Mouse (Mus musculus): ENCODE measurements around the gene Mrpl1. TPM values are rescaled to one million over a fixed set of nuclear protein-coding genes. Genes with fewer than 3 reads are reported as not detected.

Mrpl1 gene
- polyA plus RNA-seq, 1 experiment from 2014 or later, result 15.1 TPM

DNA sequence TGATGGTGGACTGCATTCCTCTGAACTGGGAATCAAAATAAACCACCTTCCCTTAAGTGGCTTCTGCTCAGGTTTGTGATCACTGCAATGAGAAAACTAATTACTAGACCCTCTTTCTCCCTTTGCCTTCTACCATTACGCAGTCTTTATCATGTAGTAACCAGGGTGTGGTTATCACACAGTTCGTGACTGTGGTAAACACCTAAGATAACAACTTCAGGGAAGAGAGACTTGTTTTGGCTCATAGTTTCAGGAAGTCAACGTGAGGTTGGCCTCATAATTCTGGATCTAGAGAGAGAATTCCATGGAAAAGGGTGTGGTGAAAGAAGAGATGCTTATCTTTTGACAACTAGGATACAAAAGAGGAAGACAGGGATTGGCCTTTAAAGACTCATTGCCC, 9.0 kb upstream of the Mrpl1 start:
- Histone ChIP-seq H3K36me3 (replicated peaks; ENCODE audit: insufficient read depth, low read length) (no peaks in the 10 kb centered on the region), H3K4me1 (ENCODE audit: insufficient read depth) (peaks cover 15% of the 10 kb centered on the region), H3K27ac (ENCODE audit: low read depth) (no peak overlapping the region), H3K9me3 (ENCODE audit: low read length) (no peaks in the 10 kb centered on the region), H3K27me3 (ENCODE audit: insufficient read depth, low read length) (no peaks in the 10 kb centered on the region), H3K4me2 (ENCODE audit: low read depth, low read length) (no peak overlapping the region), H3K9ac (replicated peaks) (no peak overlapping the region), H3K4me3 (ENCODE audit: low read depth, low read length) (no peak overlapping the region)
- no peak for TF ChIP-seq EP300 (IDR thresholded peaks at IDR 0.05; ENCODE audit: low read depth)
- TF ChIP-seq CTCF (IDR thresholded peaks at IDR 0.05; ENCODE audit: low read depth), result no peak
- ATAC-seq (no peak), DNase-seq (no peak)
- WGBS (ENCODE audit: insufficient replicate concordance), result 52% methylated on average over 3 of the region's 3 CpGs

DNA sequence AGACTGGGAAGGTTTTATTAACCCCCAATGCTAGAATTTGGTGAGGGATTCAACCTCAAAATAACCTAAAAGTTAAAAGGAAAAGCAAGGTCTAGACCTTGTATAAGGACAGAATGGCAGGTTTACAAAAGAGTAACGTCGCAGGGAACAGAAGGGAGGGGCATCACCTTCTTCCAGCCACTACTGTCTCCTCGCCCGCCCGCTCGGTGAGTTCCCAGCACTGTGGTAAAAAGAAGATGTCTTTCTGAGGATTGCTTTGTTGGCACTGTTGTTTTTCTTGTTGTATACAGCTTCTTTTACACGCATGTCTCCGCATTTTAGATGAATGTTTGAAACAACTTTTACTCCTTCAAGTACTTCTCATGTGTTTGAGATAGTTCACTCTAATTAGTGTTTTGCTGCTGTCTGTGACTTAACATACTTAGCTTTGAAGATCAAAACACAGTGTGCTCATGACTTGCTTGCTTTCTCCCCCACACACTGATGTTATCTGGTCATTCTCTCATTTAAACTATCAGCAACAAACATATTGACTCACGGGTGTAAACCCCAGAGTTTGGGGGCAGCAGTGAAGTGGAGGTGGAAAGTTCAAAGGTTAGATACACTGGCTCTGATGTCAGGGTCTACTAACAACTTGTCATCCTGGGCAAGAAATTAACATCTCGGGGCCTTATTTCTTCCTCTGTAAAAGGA, 7.7 kb upstream of the Mrpl1 start:
- Histone ChIP-seq H3K4me3 (ENCODE audit: low read depth, low read length) (no peak overlapping the region), H3K27me3 (ENCODE audit: insufficient read depth, low read length) (no peaks in the 10 kb centered on the region), H3K9me3 (ENCODE audit: low read length) (no peaks in the 10 kb centered on the region), H3K27ac (ENCODE audit: low read depth) (no peak overlapping the region), H3K36me3 (replicated peaks; ENCODE audit: insufficient read depth, low read length) (no peaks in the 10 kb centered on the region), H3K4me1 (ENCODE audit: insufficient read depth) (peaks cover 23% of the 10 kb centered on the region), H3K9ac (replicated peaks) (no peak overlapping the region), H3K4me2 (ENCODE audit: low read depth, low read length) (no peak overlapping the region)
- TF ChIP-seq CTCF (IDR thresholded peaks at IDR 0.05; ENCODE audit: low read depth), result no peak
- TF ChIP-seq EP300 (IDR thresholded peaks at IDR 0.05; ENCODE audit: low read depth), result no peak
- peak; percentile 51; the same call in 1 of the 2 replicates for ATAC-seq
- DNase-seq, result no peak
- 57% methylated on average over 10 of the region's 10 CpGs for WGBS (ENCODE audit: insufficient replicate concordance)

DNA sequence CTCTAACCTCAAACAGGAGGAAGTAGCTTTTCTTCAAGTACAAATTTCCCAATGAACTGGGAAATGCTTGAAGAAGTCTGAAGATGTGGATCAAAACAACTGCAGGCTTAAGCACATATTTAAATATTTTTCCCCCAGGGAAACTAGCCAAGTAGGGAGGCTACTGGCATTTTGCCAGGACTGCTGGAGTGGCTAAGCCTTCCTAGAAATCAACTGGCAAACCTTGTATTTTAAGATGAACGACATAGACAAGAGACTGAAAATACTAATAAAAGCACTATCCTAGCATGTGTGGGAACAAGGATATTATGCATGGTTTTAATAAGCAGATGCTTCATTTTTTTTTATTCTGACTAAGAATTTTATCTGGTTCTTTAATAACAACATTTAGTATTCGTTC, 2.4 kb upstream of the Mrpl1 start:
- WGBS (ENCODE audit: insufficient replicate concordance), result 29% methylated on average over 2 of the region's 2 CpGs

DNA sequence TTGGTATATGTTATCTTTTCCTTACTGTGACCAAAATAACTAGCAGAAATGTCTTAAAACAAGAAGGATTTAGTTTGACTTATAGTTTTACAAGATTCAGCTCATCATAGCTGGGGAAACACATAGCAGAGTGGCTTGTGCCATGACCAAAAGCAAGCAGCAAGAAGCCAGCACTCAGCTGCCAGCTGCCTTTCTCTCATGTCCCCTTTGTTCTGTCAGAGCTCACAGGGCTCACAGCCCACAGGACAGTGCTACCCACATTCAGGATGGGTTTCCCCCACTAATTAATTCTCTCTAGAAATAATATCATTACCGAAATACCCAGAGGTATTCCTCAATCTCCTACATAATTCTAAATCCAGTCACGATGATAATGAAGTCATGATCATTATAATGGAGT, 1.8 kb upstream of the Mrpl1 start:
- Histone ChIP-seq H3K9me3 (ENCODE audit: low read length) (no peaks in the 10 kb centered on the region), H3K27me3 (ENCODE audit: insufficient read depth, low read length) (no peaks in the 10 kb centered on the region), H3K4me1 (ENCODE audit: insufficient read depth) (peaks cover 27% of the 10 kb centered on the region), H3K36me3 (replicated peaks; ENCODE audit: insufficient read depth, low read length) (no peaks in the 10 kb centered on the region), H3K9ac (replicated peaks) (no peak overlapping the region), H3K4me2 (ENCODE audit: low read depth, low read length) (no peak overlapping the region), H3K4me3 (ENCODE audit: low read depth, low read length) (no peak overlapping the region), H3K27ac (ENCODE audit: low read depth) (no peak overlapping the region)
- 78% methylated on average over 2 of the region's 2 CpGs for WGBS (ENCODE audit: insufficient replicate concordance)
- ATAC-seq (no peak), DNase-seq (no peak)
- TF ChIP-seq EP300 (IDR thresholded peaks at IDR 0.05; ENCODE audit: low read depth), result no peak
- no peak for TF ChIP-seq CTCF (IDR thresholded peaks at IDR 0.05; ENCODE audit: low read depth)

More for the DNA sequence above, 2.4 kb upstream of the Mrpl1 start:
- Histone ChIP-seq H3K36me3 (replicated peaks; ENCODE audit: insufficient read depth, low read length) (no peaks in the 10 kb centered on the region), H3K9me3 (ENCODE audit: low read length) (no peaks in the 10 kb centered on the region), H3K9ac (replicated peaks) (no peak overlapping the region), H3K4me1 (ENCODE audit: insufficient read depth) (peaks cover 31% of the 10 kb centered on the region), H3K4me3 (ENCODE audit: low read depth, low read length) (no peak overlapping the region), H3K27me3 (ENCODE audit: insufficient read depth, low read length) (no peaks in the 10 kb centered on the region), H3K4me2 (ENCODE audit: low read depth, low read length) (no peak overlapping the region), H3K27ac (ENCODE audit: low read depth) (peak overlapping the region; percentile 18; the same call in 1 of the 2 replicates)
- DNase-seq, result peak; percentile 63
- ATAC-seq, result no peak
- TF ChIP-seq EP300 (IDR thresholded peaks at IDR 0.05; ENCODE audit: low read depth), result no peak
- no peak for TF ChIP-seq CTCF (IDR thresholded peaks at IDR 0.05; ENCODE audit: low read depth)

DNA sequence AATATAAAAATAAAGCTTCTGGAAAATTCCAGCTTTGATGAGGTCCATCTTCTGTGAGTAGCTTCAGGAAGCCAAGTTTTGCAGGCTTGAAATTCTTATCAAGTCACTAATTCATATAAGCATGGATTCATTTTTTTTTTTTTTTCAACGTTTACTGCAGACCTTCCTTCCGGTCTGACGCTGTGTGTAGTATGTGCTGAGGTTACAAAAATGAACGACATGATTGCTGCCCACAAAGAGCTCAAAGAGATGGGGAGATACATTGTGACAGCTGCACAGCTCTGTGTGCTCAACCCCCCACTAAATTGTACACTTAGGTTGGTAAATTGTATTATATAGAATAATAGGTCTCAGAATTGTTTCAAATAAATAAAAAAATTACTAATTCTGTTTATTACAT, 750 bp upstream of the Mrpl1 start:
- peak overlapping the region; percentile 80; the same call in 1 of the 2 replicates for H3K4me2 ChIP-seq (ENCODE audit: low read depth, low read length)
- WGBS (ENCODE audit: insufficient replicate concordance), result 19% methylated on average over 4 of the region's 4 CpGs
- no peak for DNase-seq

DNA sequence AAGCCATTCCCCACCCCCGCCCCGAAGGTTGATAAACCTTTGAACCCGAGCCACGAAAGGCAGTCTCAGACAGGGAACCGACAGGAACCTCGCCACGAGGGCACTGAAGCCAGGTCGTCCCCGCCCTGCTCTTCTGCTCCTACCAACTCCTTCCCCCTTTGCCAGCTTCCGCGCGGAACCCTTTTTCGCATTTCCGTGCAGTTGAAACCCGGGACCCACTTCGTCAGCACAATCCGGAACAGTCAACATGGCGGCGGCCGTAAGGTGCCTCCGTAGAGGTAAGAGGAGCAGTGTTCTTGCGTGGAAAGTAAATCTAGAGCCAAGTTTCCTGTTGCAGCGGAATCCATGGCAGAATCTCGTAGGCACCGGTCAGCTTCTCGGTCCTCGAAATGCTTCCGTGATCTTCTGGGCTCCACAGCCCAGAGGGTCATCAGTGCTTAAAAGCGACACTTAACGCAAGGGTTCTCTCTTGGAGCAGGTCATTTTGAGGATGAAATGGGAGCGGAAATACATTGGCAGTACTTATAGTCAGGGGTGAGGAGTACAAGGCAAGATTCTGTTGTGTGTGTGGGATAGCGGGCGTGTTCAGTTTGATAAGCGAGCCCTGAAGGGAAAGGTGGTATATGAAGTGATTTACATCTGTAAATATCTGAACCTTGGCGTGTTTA, 757 bp downstream of the Mrpl1 start:
- DNase-seq (peak; percentile 93), ATAC-seq (peak; percentile 98)
- H3K4me3 ChIP-seq (ENCODE audit: low read depth, low read length), result peak overlapping the region; percentile 73
- peaks cover 10% of the 10 kb centered on the region for H3K36me3 ChIP-seq (replicated peaks; ENCODE audit: insufficient read depth, low read length)
- TF ChIP-seq CTCF (IDR thresholded peaks at IDR 0.05; ENCODE audit: low read depth) (no peak), EP300 (IDR thresholded peaks at IDR 0.05; ENCODE audit: low read depth) (peak; percentile 78; the same call in 1 of the 2 replicates)
- peak overlapping the region; percentile 73 for H3K27ac ChIP-seq (ENCODE audit: low read depth)
- no peaks in the 10 kb centered on the region for H3K27me3 ChIP-seq (ENCODE audit: insufficient read depth, low read length)
- no peaks in the 10 kb centered on the region for H3K9me3 ChIP-seq (ENCODE audit: low read length)
- H3K4me2 ChIP-seq (ENCODE audit: low read depth, low read length), result peak overlapping the region; percentile 80
- peak overlapping the region; percentile 71 for H3K9ac ChIP-seq (replicated peaks)
- peaks cover 27% of the 10 kb centered on the region for H3K4me1 ChIP-seq (ENCODE audit: insufficient read depth)
- WGBS (ENCODE audit: insufficient replicate concordance), result under 1% methylated on average over 35 of the region's 35 CpGs

More for the DNA sequence above, 750 bp upstream of the Mrpl1 start:
- no peak overlapping the region; the same call in 1 of the 2 replicates for H3K9ac ChIP-seq (replicated peaks)
- peak overlapping the region; percentile 73 for H3K27ac ChIP-seq (ENCODE audit: low read depth)
- TF ChIP-seq CTCF (IDR thresholded peaks at IDR 0.05; ENCODE audit: low read depth) (no peak), EP300 (IDR thresholded peaks at IDR 0.05; ENCODE audit: low read depth) (no peak)
- no peak for ATAC-seq
- H3K9me3 ChIP-seq (ENCODE audit: low read length), result no peaks in the 10 kb centered on the region
- no peaks in the 10 kb centered on the region for H3K36me3 ChIP-seq (replicated peaks; ENCODE audit: insufficient read depth, low read length)
- no peak overlapping the region for H3K4me3 ChIP-seq (ENCODE audit: low read depth, low read length)
- H3K4me1 ChIP-seq (ENCODE audit: insufficient read depth), result peaks cover 27% of the 10 kb centered on the region
- no peaks in the 10 kb centered on the region for H3K27me3 ChIP-seq (ENCODE audit: insufficient read depth, low read length)

All from liver, postnatal 0 days (tissue).